Mouse (Mus musculus) lung, postnatal 14 days (tissue): ENCODE measurements at regions not wholly inside any gene's neighbourhood (a gene's known extent, or its start where the extent isn't known, plus 50 kb on each side); places are given as distances from the start of the nearest gene placed in this dataset.

Source experiments
- DNase-seq: peaks from one replicate; pipeline ENCODE4 v3.0.0; 2021

DNA sequence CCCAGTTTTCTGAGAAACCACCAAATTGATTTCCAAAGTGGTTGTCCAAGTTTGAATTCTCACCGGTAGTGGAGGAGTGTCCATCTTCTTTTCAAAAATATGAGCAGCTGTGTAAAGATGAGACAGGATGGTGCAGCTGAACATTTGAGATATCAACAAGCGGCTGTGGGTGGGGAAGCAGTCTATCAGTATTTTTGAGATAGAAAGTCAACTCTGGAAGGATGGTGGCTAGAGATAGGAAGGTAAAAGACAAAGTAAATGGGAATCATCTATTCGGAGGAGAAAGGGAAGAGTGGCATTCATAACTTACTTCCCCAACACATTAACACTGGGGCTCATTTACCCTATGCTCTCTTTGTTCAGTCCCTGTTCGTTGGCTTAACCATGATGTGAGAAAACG, 146.9 kb upstream of the Gmnc start:
- no peak for DNase-seq

DNA sequence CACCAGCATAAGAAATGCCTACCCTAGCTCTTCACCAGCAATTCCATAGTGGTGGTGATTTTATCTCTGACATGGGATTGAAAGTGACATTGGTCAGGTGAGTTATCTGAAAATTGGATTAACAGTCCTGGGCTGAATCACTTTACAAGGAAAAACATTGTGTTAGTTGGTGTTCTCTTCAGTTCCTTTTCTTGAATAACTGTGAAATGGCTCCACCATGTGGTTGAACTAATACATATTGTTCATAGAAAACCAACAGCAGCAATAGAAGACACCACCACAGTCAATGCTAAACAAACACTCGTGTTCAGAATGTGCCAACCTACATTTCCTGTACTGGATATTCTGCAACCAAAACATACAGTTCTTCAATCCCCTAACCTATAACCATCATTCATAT, 147.5 kb upstream of the Gmnc start:
- no peak for DNase-seq

DNA sequence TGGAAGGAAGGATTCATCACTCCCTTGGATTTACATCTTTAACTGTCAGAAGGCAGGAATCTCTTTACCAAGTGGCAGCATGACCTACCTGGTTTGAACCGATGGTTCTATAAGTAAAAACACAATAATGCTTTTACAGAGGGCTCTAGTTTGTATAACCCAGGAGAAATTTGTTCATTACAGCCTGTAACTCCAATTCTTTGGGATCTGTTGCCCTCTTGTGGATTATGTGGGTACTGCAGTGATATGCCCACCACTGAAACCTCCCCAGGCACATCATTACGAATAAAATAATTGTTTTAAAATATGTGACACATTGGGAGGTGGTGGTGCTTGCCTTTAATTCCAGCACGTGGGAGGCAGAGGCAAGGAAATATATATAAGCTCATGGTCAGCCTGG, 148.6 kb upstream of the Gmnc start:
- peak; percentile 61 for DNase-seq

DNA sequence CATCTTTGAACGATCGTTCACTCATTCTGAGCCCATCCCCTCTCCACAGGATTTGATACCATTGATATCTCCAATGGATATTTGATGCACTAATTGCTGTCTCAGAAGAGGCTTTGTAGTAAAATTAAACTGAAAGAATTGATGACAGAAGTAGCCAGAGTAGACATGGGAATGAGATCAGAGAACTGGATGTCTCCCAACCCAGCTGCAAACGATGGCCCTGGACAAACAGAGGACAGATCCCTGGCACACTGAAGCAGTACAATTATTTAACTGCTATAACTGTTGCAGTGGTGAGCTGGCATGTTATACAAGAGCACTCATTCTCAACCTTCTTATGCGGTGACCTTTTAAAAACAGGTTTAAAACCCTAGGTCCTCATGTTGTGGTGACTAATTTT, 151.5 kb upstream of the Ostn start:
- DNase-seq, result no peak

DNA sequence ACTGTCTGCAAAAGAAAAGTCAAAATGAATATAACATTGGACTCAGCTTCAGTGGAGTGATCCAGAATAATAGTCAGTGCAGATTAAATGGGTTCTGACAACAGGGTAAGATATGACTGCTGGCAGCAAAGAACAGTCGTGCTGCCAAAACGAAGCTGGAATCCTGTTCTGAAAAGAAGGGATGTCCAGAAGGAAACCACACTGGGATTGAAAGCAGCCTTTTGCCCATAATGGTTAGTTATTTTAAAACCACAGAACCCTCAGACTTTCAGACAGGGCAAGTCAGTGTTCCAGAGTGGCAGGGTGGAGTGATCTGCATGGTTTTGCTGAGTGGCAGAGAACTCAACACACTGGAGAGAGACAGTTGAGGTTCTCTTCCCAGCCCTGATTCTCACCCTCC, 111.6 kb upstream of the Ostn start:
- DNase-seq, result no peak
